Mouse (Mus musculus) forebrain, embryonic 10.5 days (tissue): ENCODE results near the gene Rbm45. TPM values are rescaled to one million over a fixed set of nuclear protein-coding genes. Genes with fewer than 3 reads are reported as not detected.

Experiments used
- polyA plus RNA-seq: library from polyadenylated mRNA; unstranded; fragments of >200 nt; fragmentation: Nextera tagmentation; extraction: Ambion mirVana; gene quantifications from 2 replicates; pipeline ENCODE4 v1.2.1, GENCODE M21; 2016

The Rbm45 gene
- polyA plus RNA-seq, 1 experiment from 2014 or later = 15.6 TPM

Other genes with a start within 250 kb of the Rbm45 start
- 0.05 and 0.16 TPM in 2 replicates for gene Pde11a, start 31.2 kb upstream of the Rbm45 start, polyA plus RNA-seq
- gene Cyct, start 9.5 kb upstream of the Rbm45 start, polyA plus RNA-seq = not detected in 2 replicates
- 10.4 and 11.5 TPM in 2 replicates for gene Osbpl6, start 36.5 kb downstream of the Rbm45 start, polyA plus RNA-seq